Comparison of ENCODE assay signal across 14 mouse cellular contexts in genomic region chr4:41353265-41353664, GRCm38 (mm10). TPM values are rescaled to one million over a fixed set of nuclear protein-coding genes. Genes with fewer than 3 reads are reported as not detected.
DNase-seq lines count a peak whose midpoint lies in the region; ATAC-seq and TF ChIP-seq lines count a peak whose summit lies in the region.
"Had no signal": no experiment of that assay in that cellular context is flagged by ENCODE, and none has a peak within 500 bp of the region (broad histone marks: within the 10 kb centered on the region; RNA-seq: fewer than 3 reads in every experiment).

No protein-coding gene starts in this region.

- H3K36me3 ChIP-seq in lung, postnatal 0 days (ENCODE audit: insufficient read depth, low read length), result no peaks in the 10 kb centered on the region
- peaks cover 24% of the 10 kb centered on the region for H3K36me3 ChIP-seq in liver, embryonic 12.5 days
- H3K36me3 ChIP-seq in splenic B cell, adult 2 months (ENCODE audit: control insufficient read depth, insufficient read depth, low read length, poor library complexity, severe bottlenecking), result no peaks in the 10 kb centered on the region; the same call in 1 of the 2 replicates
- no peaks in the 10 kb centered on the region for H3K36me3 ChIP-seq in midbrain, embryonic 14.5 days (ENCODE audit: control insufficient read depth, insufficient read depth, low read length)

- peak; percentile 32 for DNase-seq in lung, postnatal 0 days (ENCODE audit: low spot score)
- no peak for DNase-seq in lung, postnatal 10 days
- DNase-seq in NIH3T3 (ENCODE audit: low read depth), result peak; percentile 37
- peak; percentile 18 for DNase-seq in splenic B cell, adult 2 months (ENCODE audit: low read depth, low spot score)
- no peak for DNase-seq in retina, postnatal 1 day
- no peak for DNase-seq in cerebellum, adult 2 months
- DNase-seq in midbrain, embryonic 14.5 days, result no peak
- DNase-seq: adrenal gland, postnatal 36 days; cerebellum, adult 11 months; embryo, embryonic 11 days; heart, postnatal 4 days; kidney, postnatal 25 days had no signal

- no peak for TF ChIP-seq CTCF in lung, postnatal 0 days (IDR thresholded peaks at IDR 0.05)
- no peak for TF ChIP-seq CTCF in cerebellum, adult 2 months (IDR thresholded peaks at IDR 0.05; ENCODE audit: borderline replicate concordance, insufficient read depth, low read depth, low read length)

- 92% methylated on average over 1 of the region's 1 CpGs for WGBS in lung, postnatal 0 days
- 92% methylated on average over 1 of the region's 1 CpGs for WGBS in liver, embryonic 12.5 days (ENCODE audit: insufficient replicate concordance)
- 92% methylated on average over 1 of the region's 1 CpGs for WGBS in cerebellum, adult 2 months
- WGBS in midbrain, embryonic 14.5 days, result 98% methylated on average over 1 of the region's 1 CpGs

- no peak overlapping the region for H3K4me2 ChIP-seq in lung, postnatal 0 days (replicated peaks; ENCODE audit: low read depth, low read length)
- no peak overlapping the region for H3K4me2 ChIP-seq in liver, embryonic 12.5 days
- no peak overlapping the region for H3K4me2 ChIP-seq in midbrain, embryonic 14.5 days (ENCODE audit: low read length)
- H3K4me2 ChIP-seq: intestine, embryonic 15.5 days had no signal

- H3K4me3 ChIP-seq in lung, postnatal 0 days (ENCODE audit: low read depth, low read length), result no peak overlapping the region
- H3K4me3 ChIP-seq in liver, embryonic 12.5 days, result no peak overlapping the region
- H3K4me3 ChIP-seq in cerebellum, adult 2 months (replicated peaks; ENCODE audit: insufficient read depth, low read depth, low read length), result no peak overlapping the region
- no peak overlapping the region for H3K4me3 ChIP-seq in midbrain, embryonic 14.5 days (replicated peaks; ENCODE audit: low read depth, low read length)
- H3K4me3 ChIP-seq: intestine, embryonic 15.5 days had no signal

- no peaks in the 10 kb centered on the region for H3K4me1 ChIP-seq in lung, postnatal 0 days (ENCODE audit: insufficient read depth, low read depth, low read length)
- peaks cover 31% of the 10 kb centered on the region for H3K4me1 ChIP-seq in liver, embryonic 12.5 days
- no peaks in the 10 kb centered on the region for H3K4me1 ChIP-seq in cerebellum, adult 2 months (ENCODE audit: control insufficient read depth, insufficient read depth, low read length)
- H3K4me1 ChIP-seq in midbrain, embryonic 14.5 days (ENCODE audit: control insufficient read depth, insufficient read depth, low read length), result peaks cover 6% of the 10 kb centered on the region

- no peaks in the 10 kb centered on the region for H3K27me3 ChIP-seq in lung, postnatal 0 days (replicated peaks; ENCODE audit: insufficient read depth, low read length)
- H3K27me3 ChIP-seq in liver, embryonic 12.5 days (replicated peaks), result no peaks in the 10 kb centered on the region
- no peaks in the 10 kb centered on the region for H3K27me3 ChIP-seq in splenic B cell, adult 2 months (ENCODE audit: control insufficient read depth, insufficient read depth, low read length, poor library complexity, severe bottlenecking)
- no peaks in the 10 kb centered on the region for H3K27me3 ChIP-seq in cerebellum, adult 2 months (ENCODE audit: control insufficient read depth, insufficient read depth, low read length)
- H3K27me3 ChIP-seq in midbrain, embryonic 14.5 days (ENCODE audit: control insufficient read depth, insufficient read depth, low read length), result no peaks in the 10 kb centered on the region
- H3K27me3 ChIP-seq: intestine, embryonic 15.5 days had no signal

- no peak overlapping the region for H3K9ac ChIP-seq in lung, postnatal 0 days (replicated peaks; ENCODE audit: low read depth)
- no peak overlapping the region for H3K9ac ChIP-seq in liver, embryonic 12.5 days
- no peak overlapping the region for H3K9ac ChIP-seq in midbrain, embryonic 14.5 days (replicated peaks; ENCODE audit: low read length)
- H3K9ac ChIP-seq: intestine, embryonic 15.5 days had no signal

- H3K9me3 ChIP-seq in lung, postnatal 0 days (ENCODE audit: low read length), result no peaks in the 10 kb centered on the region
- H3K9me3 ChIP-seq in liver, embryonic 12.5 days (replicated peaks), result no peaks in the 10 kb centered on the region
- no peaks in the 10 kb centered on the region for H3K9me3 ChIP-seq in midbrain, embryonic 14.5 days (ENCODE audit: control insufficient read depth, low read length)
- H3K9me3 ChIP-seq: intestine, embryonic 15.5 days had no signal

- ATAC-seq in lung, postnatal 0 days, result no peak
- no peak for ATAC-seq in liver, embryonic 12.5 days
- ATAC-seq in midbrain, embryonic 14.5 days (ENCODE audit: low FRiP score, low TSS enrichment), result no peak
- ATAC-seq: intestine, embryonic 15.5 days had no signal

- no peak for TF ChIP-seq EP300 in lung, postnatal 0 days (IDR thresholded peaks at IDR 0.05)

- TF ChIP-seq POLR2A in cerebellum, adult 2 months (IDR thresholded peaks at IDR 0.05; ENCODE audit: borderline replicate concordance, insufficient read depth, low read length), result no peak

- no peak overlapping the region for H3K27ac ChIP-seq in lung, postnatal 0 days (ENCODE audit: low read length)
- H3K27ac ChIP-seq in liver, embryonic 12.5 days, result peak overlapping the region; percentile 30
- H3K27ac ChIP-seq in cerebellum, adult 2 months (ENCODE audit: insufficient read depth, low read length), result no peak overlapping the region
- H3K27ac ChIP-seq in midbrain, embryonic 14.5 days (replicated peaks; ENCODE audit: low read depth, low read length), result no peak overlapping the region
- H3K27ac ChIP-seq: intestine, embryonic 15.5 days had no signal

RNA-seq across cellular contexts. Expression of gene Ubap1, which starts 4.5 kb away (rescaled TPM):
- 41.9 and 44.1 TPM in 2 replicates for polyA plus RNA-seq in lung, postnatal 0 days (2015; fragmentation: Nextera tagmentation; extraction: Ambion mirVana)
- polyA plus RNA-seq in liver, embryonic 12.5 days (2016; fragmentation: Nextera tagmentation; extraction: Ambion mirVana), result 28.3 and 28.5 TPM in 2 replicates
- 55.9 and 59.5 TPM in 2 replicates for polyA plus RNA-seq in cerebellum, adult 2 months (2012; rRNA removed)
- 58.4 and 77.2 TPM in 2 replicates for polyA plus RNA-seq in midbrain, embryonic 14.5 days (2014; fragmentation: Nextera tagmentation; extraction: Ambion mirVana)

RNA-seq across cellular contexts. Expression of gene Dcaf12, which starts 38.6 kb away (rescaled TPM):
- polyA plus RNA-seq in lung, postnatal 0 days (2015; fragmentation: Nextera tagmentation; extraction: Ambion mirVana), result 41.3 and 48.1 TPM in 2 replicates
- polyA plus RNA-seq in liver, embryonic 12.5 days (2016; fragmentation: Nextera tagmentation; extraction: Ambion mirVana), result 61.4 and 64.5 TPM in 2 replicates
- 39.7 and 40.4 TPM in 2 replicates for polyA plus RNA-seq in cerebellum, adult 2 months (2012; rRNA removed)
- 63.6 and 66.6 TPM in 2 replicates for polyA plus RNA-seq in midbrain, embryonic 14.5 days (2014; fragmentation: Nextera tagmentation; extraction: Ambion mirVana)

Comparison
In these comparisons a context has a peak if more than half of its experiments do, and no peak if none do; other contexts are left out.
1. DNase-seq: peak in lung, postnatal 0 days (single experiment), NIH3T3 (single experiment) and splenic B cell, adult 2 months (single experiment); none in lung, postnatal 10 days (single experiment), retina, postnatal 1 day (single experiment), cerebellum, adult 2 months (0 of 2) and midbrain, embryonic 14.5 days (single experiment).